Mouse (Mus musculus) cortical plate, adult 2 months (tissue): Measurements from ENCODE around the gene Cdc42ep1.

ENCODE experiments used
- CTCF ChIP-seq: fragments of 200-500 bp; IDR thresholded peaks from 2 replicates; pipeline ENCODE4 v1.5.1; 2011; ENCODE audit warnings: mild to moderate bottlenecking, control low read depth, low read length; ENCODE audit not compliant: insufficient read depth; ENCODE audit errors: extremely low read depth
- POLR2A ChIP-seq: fragments of 200-500 bp; IDR thresholded peaks from 2 replicates; pipeline ENCODE4 v1.6.1; 2011; ENCODE audit warnings: mild to moderate bottlenecking, low read length, control low read depth; ENCODE audit not compliant: insufficient read depth; ENCODE audit errors: extremely low read depth

DNA sequence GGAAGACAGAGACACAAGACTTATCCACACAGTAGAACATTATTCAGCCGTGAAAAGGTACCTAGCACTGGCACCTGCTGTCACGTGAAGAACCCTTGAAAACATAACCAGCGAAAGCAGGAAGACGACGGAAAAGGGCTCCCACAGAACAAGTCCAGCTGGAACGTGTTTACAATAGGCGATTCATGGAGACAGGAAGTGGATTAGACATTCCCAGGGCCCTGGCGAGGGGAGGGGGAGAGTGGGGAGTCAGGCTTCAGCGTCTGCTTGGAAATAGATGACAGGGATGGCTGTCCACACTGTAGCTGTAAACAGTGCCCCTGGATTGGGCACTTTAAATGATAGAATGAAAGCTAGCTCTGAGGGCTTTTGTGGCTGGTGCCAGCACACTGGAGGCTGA, 26.0 kb downstream of the Cdc42ep1 start:
- no peak for TF ChIP-seq CTCF
- TF ChIP-seq POLR2A = no peak
